Mouse (Mus musculus): Measurements from ENCODE around the gene Zfp605.
"Not testable (repeated sequence)": the region's sequence is repeated elsewhere in the genome, so short reads cannot be mapped to it uniquely, and the experiment has no call there.

The Zfp605 gene

DNA sequence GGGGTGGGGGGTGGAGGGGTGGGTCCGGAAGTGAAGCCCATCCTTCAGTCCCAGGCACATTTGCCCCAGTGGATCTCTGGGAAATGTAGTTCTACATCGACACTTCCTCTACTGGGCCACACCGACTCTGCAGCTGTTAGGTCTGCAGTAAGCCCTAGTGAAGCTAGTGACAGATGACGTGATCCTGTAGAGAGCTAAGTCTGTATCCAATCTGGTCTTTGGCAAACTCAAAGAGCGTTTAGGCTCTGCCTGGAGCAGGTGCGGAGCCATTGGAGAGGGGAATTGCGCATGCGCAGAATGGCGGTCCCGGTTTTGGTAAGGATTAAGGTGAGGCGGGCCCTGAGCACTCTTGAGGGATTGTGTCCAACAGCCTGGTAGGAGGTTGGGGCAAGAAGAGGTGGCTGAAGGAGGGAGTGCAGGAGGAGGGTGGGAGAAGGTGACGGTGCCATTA lies at the start of gene Zfp605:
Gene Zfp605, plus strand, starts transcription at position 102 of the 451 bp plus-strand sequence.
- peak; percentile 89 for DNase-seq

DNA sequence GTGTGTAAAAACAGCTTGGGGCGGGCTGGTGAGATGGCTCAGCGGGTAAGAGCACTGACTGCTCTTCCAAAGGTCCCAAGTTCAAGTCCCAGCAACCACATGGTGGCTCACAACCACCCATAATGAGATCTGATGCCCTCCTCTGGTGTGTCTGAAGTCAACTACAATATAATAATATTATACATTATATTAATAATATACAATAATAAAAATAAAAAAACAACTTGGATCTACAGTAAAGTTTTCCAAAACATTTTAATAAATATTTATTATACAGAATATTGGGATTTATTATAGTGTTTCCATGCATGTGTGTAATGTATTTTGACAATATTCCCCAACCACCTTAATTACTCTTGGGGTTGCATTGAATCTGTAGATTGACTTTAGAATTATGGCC lies 37.5 kb upstream of the Zfp605 start, which contains the start of gene Gm17655:
Gene Gm17655, minus strand, starts transcription at position 101 of the 400 bp plus-strand sequence.
- not testable (repeated sequence) for DNase-seq

DNA sequence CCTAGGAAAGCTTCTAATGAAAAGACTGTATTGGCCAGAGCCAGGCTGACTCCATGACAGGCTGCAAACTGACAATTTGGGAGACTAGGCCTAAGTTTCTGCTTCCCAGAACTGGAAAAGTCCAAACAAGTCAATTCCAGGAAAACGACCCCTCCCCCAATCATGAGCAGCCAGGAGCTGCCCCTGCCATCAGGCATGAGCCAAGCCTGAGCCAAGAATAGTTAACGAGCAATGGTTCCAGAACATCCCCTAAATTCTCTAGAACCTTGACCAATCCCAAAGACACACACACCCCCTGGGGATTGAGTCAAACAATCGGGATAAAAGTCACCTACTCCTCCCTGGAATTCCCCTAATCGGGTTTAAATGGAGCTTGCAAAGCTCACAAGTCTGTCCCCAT lies 26.9 kb upstream of the Zfp605 start:
- no peak for DNase-seq

DNA sequence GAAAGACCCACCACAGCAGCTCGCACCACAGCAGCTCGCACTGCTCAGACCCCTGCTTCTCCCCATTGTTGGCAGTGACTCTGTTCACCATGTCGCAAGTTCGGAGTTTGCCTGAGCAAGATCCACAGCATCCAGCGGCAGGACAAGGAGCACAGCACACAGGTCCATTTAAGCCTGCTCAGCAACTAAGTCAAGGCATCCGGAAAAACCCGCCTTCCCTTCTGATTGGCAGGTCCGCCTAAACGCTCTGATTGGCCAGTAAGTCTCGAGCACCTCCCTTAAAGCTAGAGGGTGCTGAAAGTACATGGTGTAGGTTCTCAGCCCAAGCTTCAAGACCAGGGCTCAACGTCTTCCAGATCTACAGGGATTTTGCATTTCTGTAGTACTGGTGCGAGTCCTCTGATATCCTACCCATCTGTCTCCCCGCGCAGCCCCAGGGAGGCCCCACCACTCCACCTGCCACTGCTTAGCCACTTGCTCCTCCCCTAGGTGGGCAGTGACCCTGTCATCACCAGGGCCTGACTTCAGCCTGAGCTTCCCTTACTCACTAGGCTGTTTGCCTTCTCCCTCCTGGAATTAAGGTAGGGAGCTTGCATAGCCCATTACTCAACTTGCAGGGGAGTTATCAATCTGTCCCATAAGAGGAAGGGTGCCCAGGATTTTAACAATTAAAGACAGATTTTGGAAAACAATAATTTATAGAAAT lies 23.6 kb upstream of the Zfp605 start:
- DNase-seq = no peak

DNA sequence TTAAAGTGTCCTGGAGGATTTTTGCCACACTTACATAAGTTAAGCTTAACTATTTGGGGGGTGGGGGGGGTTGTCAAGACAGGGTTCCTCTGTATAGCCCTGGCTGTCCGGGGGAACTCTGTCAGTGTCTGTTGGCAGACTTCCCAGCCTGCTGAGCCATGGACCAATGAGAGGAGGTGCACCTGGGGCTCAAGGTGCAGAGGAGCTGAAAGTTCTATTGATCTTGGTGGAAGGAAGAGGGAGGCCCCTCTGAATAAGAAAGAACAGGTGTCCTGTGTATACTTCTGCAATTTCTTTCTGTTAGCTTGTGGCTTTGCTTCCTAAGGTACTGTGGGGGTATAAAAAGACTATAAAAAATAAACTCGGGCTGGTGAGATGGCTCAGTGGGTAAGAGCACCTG lies 18.3 kb upstream of the Zfp605 start:
- DNase-seq = peak; percentile 75

DNA sequence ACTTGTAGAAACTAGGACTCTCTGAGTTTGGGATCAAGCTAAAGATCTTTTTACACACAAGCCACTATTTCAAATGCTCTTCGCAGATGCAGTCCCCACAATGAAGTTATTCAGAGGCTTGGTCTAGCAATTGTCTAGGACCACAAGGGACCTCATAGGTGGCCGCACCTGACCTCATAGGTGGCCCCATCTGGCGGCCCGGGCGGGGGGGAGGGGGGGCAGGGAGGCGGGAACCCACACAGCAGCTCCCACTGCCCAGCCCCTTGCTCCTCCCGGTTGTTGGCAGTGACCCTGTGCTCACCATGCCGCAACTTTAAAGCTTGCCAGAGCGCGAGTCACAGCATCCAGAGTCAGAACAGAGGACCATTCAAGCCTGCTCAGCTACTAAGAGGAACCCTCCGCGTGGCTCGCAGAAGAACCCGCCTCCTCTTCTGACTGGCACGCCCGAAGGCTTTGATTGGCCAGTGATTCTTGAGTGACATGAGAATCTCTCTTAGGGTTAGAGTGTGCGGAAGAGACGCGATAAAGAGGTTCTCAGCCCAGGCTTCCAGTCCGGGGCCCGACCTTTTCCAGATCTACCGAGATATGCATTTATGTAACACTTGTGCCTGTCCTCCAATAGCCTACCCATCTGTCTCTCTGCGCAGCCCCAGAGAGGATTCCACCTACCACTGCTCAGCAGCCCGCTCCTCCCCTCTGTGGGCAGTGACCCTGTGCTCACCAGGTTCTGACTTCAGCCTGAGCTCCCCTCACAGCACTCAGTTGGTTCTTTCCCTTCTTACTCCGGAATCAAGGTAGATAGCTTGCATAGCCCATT lies 15.7 kb upstream of the Zfp605 start, which contains the start of gene Gm35315:
Gene Gm35315, minus strand, starts transcription at position 391 of the 817 bp plus-strand sequence.
- DNase-seq = peak; percentile 92

DNA sequence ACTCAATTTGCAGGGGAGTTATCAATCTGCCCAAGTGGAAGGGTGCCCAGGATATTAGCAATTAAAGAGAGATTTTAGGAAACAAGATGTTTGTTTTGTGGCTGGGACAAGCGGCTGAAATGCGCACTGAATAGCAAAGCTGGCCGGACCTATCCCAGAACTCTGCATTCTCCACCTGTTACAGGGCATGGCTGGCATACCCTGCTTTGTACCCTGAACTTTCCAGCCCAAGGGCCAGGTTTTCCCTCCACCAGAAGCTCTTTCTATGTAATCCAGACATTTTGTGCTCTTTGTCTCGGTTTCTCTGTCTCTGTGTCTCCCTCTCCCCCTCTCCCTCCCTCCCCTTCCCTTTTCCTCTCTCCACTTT lies 15.1 kb upstream of the Zfp605 start:
- no peak for DNase-seq

DNA sequence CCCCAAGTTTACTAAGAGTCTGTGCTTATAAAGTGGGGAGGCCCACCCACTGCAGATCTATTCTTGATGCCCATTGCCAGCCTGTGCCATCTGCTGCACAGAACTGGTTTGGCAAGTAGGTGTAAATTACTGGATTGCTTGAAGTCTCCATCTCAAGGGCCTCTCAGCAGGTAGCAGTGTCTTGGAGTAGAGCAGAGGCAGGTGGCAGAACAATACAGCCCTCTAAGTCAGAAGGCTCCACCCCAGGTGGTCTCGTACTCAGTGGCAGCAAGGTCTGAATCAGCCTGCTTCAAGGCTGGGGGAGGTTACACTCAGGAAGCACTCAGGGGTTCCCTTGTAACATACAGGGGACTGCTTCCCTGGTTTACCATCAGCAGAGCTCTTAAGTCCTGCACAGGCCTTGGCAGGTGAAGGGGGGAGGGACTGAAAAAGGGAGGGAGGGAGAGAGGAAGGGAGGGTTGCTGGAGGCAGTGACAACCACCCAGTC lies 10.9 kb upstream of the Zfp605 start:
- DNase-seq = peak; percentile 60

DNA sequence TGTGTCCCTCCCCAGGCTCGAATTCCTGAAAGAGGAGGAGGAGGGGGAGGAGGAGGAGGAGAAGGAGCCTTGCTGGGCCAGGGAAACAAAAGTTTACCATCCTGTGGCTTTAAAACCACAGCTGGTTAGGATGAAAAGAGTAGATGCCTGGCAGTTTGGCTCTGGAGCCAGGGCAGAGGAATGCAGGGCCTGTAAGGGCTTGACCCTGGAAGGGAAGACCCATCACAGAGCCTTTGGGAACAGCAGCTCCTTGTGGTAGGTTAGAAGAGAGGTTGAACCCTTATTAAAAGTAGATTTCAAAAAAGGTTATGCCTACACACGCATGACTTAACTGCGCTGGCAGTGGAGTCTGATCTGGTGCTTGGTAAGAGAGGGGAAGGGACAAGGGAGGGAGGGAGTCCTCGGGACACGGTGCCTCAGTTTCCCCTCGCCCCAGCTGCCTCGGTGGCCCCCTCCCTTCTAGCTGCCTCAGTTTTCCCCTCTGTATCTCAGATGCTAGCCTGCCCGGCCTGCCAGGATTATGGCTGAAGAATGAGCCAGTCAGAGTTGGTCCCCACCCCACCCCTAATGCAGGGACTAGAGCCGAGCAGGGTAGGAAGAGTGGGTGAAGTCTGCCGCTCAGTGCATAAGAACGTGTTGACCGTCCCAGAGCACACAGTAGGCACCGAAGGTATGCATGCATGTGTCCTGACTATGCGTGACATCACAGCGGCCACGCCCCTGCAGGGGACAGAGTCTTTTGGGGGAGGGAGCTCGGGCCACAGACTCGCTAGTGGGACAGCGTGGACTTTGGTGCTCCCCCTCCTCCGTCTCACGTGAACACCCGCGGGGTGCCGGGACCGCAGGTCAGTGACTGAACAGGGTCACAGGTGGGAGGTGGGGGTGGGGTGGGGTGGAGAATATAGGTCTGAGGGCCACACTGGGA lies 10.0 kb upstream of the Zfp605 start, which contains the start of gene Plcxd1:
Gene Plcxd1, plus strand, starts transcription at position 314 of the 925 bp plus-strand sequence.
- DNase-seq = peak; percentile 39

DNA sequence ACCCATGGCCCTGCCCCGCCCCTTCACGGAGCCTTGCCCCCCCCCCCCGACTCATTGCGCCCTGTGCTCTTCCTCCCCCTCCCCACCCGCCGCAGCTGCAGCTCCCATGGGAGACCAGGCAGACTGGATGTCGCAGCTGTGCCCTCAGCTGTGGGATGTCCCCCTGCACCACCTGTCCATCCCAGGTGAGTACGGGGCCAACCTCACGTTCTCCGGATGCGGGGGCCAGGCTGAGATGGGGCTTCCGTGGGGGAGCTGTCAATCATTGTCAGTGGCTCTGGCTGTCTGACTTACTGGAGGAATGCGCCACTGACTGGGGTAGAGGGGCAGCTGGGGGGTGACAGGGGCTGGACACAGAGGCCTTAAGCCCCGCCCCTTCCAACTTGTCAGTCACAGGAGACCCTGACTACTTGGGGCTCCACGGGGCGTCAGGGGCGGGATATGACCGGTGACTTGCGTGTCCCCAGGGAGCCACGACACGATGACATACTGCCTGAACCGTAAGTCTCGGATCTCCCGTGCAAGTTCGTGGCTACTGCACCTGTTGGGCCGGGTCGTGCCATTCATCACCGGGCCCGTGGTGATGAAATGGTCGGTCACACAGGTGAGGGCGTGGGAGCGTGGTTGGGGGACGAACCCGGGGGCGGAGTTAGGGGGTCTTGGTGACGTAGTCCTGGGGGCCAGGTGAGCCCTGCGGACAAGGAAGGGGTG lies 8.8 kb upstream of the Zfp605 start:
- peak; percentile 75 for DNase-seq

DNA sequence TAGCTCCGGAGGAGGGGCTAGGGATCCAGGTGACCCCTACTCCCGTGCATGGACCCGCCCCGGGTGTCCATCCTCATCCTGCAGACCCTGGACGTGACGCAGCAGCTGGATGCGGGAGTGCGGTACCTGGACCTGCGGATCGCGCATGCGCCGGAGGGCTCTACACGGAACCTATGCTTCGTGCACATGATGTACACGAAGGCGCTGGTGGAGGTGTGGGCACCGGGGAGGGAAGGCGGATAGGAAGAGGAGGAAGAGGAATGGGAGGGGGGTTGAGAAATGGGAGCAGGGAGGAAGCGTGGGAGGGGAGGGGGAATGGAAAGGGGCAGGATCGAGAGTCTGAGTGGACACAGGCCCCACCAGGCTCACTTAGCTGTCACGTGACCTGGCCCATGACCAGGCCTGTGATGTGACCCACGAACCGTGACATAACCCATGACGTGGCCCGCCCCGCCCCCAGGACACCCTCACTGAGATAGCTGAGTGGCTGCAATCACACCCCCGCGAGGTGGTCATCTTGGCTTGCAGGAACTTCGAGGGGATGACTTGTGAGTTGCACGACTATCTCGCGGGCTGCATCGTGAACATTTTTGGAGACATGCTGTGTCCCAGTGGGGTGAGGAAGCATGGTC lies 8.1 kb upstream of the Zfp605 start:
- peak; percentile 58 for DNase-seq

DNA sequence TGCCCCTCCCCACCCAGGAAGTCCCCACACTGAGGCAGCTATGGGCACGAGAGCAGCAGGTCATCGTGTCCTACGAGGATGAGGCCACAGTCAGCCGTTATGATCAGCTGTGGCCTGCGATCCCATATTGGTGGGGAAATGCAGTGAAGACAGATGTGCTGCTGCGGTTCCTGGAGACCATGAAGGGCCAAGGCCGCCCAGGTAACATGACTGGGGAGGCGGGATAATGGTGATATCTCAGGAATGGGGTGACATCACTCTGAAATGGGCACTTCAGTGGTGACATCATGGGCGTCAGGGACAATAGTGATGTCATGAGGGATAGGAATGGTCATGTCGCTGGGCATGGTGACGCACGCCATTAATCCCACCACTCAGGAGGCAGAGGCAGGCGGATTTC lies 7.5 kb upstream of the Zfp605 start:
- DNase-seq = no peak

DNA sequence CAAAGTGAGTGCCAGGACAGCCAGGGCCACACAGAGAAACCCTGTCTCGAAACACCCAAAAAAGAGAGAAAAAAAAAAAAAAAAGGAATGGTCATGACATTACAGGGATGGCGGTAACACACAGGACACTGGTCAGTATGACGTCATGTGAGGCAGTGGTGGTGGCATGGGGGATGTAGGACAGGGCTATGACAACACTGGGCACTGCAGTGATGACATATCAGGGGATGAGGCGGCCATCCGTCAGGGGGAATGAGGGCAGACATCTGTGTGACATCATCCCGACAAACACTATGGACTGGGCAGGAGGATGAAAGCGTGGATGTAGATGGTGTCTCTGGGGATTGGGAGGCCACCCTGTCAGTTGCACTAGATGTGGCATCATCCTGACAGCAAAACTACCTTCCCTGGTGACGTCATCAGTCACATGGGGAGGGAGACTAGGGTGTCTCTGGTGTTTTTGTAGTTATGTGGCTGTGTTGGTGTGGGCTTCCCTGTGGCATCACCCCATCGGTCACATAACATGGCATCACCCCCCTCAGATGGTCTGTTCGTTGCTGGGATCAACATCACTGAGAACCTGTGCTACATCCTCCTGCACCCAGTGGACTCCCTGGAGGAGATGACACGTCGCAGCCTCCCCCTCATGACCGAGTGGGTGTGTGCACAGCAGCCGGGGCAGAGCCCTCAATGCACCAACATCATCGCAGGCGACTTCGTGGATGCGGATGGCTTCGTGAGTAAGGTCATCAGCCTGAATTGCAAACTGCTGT lies 6.9 kb upstream of the Zfp605 start:
- DNase-seq = peak; percentile 6

DNA sequence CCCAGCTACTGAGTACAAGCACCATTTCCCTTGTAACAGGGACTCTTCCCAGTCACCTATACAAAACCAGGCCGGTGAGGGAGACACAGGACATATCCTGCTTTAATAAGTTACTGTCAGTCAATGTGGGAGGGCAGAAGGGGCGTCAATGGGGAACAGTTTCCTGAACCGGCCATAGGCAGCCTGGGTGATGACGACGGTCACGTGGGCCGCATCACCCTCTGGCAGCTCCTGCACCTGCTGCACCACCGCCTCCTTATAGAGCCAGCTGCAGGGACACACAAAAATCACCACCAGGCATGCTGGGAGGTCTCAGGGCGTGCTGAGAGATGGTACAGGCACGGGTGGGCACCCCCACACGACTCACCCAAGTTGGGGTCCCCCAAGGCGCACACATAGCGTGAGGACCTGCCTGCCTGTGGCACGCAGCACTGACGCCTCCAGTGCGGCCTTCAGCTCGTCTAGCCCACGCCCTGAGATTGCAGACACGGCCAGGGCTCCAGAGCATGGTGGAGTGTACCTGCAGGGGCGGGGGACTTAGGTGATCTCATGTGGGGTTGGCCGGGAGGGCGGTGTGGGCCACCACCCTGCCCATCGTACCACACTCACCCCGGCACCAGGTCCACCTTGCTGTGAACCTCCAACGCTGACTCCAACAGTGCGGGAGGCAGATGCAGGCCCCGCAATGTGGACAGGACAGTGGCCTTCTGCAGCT lies 5.8 kb upstream of the Zfp605 start:
- peak; percentile 6 for DNase-seq

DNA sequence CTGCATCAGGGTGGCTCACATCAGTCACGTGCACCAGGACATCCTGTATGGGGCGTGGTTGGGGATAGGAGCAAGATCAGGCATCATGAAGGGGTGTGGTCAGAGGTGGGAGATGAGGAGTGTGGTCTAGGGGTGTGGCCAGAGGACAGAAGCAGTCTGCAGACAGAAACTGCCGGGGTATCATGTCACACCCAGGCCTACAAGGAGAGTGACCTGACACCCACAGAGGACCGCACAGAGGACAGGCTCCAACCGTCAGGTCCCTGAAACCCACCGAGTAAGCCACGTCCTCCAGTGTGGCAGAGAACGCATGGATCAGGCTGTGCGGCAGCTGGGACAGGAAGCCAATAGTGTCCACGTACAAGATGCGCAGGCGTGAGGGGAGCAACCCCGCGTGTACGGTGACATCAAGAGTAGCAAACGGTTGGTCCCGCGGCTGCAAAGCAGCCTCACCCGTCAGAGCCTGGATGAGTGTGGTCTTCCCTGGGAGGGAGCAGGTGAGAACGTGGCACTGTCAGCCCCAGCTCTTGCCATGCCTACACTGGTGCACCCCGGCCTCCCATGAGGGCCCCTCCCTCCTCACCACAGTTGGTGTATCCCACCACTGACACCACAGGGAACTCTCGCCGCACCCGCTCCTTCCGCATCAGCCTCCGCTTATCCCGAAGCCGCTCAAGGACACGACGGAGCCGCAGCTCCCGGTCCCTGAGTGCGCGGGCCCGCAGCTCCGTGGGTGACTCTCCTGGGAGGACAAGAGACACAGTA lies 5.1 kb upstream of the Zfp605 start:
- DNase-seq = peak; percentile 9

DNA sequence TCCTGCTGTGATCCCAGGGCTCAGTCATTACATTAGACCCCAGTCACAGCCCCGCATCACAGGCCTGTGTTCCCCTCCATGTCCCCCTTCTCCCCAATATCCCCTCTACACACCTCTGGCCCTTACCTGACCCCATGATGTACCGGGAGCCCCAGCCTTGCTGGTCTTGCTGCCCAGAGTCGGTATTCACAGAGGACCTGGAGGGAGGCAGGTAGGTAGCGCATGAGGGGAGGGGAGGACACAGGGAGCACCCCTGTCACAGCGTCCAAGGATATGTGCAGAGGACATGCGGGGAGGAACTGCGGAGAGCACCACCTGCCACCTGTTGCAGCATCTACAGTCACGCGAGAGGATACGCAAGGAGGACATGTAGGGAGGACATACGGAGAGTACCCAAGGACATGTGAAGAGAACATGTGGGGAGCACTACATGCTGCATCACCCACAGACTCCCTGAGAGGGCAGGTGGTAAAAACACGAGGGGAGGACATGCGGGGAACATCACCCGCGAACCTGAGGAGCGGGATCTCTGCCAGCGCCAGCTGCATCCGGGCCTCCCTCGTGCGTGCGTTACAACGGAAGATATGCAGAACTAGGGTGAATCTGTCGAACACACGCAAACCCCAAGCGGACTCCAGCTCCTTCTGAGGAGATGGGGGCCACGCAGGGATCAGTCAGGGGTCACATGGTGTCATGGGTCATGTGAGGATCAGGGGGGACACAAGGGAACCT lies 3.6 kb upstream of the Zfp605 start:
- no peak for DNase-seq

DNA sequence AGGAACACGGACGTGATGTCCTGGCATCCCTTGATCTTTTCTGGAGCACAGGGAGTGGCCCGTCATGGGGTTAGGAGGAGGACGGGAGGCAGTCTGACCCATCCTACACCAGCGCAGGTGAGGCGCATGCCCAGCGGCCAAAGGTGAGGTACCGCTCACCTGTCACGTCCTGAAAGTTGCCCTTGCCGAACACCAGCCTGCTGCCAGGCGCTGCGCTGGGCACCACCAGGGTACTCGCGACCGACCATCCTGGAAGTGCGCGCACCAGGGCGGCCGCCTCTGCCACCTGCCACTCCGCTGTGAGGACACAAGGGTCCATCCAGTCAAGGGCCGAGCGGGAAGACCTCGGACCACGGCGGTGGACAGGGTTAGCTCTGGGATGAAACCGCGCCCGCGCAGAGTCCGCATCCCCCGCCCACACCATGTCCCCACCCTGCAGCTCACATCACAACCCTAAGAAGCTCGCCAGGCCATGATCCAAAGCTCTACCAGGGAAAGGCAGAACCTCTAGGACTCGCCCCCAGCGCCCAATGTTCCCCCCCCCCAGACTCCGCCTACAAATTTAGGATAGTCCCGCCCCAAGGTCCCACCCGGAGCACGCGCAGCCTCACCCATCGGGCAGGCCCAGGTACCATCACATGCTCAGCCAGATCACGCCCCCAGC lies 2.9 kb upstream of the Zfp605 start:
- peak; percentile 47 for DNase-seq
